Mouse (Mus musculus) 416B (cell line): ENCODE results near the gene Jrkl.
A peak's percentile ranks its signal among the peaks of the same experiment; 100 is the strongest.

Source experiments
- DNase-seq: peaks from one replicate; pipeline ENCODE4 v3.0.0; 2011; ENCODE audit warnings: low read depth

Gene Jrkl

GRCm38 (mm10) chr9:13245481-13245880 is at the start of gene Jrkl:
TSS of gene Jrkl (minus strand) at chr9:13245829.
- peak; percentile 77 for DNase-seq

- DNase-seq, result no peak
Observed at GRCm38 (mm10) chr9:13287482-13287881, 41.9 kb upstream of the Jrkl start.

DNA sequence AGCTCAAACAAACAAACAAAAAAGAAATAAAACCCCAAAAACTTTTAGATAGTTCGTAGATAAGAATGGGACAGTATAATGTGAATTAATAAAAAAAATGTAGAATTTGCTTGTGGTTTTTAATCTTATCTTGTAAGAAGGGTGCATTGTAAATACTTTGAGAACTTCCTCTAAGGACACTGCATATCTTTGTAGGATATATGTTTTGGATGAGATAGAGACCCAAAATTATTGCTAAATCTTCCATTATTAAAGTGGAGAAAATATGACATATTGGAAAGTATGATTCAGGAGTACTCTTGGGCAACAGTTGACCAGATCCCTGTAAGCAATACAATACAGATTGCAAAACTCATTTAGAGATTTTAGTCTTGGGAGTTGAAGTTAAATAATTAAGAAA is 27.6 kb upstream of the Jrkl start:
- DNase-seq, result peak; percentile 76

GRCm38 (mm10) chr9:13260980-13261379 is 15.4 kb upstream of the Jrkl start:
- DNase-seq, result no peak

- DNase-seq, result no peak
Observed at GRCm38 (mm10) chr9:13258173-13258572, 12.5 kb upstream of the Jrkl start.

DNA sequence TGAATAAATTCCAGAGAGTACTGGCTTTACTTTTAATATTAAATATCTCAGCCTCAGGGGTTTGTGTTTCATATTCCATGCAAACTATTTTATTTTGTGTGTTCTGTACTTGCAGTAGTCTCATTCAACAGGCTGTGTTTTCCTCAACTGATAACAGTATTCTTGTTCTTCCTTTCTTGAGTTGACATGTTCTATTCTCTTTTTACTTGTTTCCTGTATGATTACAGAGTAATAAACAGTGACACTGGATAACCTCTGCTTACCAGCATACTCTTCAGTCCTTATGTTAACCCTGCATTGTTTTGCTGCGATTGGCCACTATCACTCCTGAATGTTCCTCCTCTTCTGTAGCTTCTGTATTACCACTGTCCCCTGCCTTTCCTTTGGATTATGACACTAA is 11.1 kb upstream of the Jrkl start:
- no peak for DNase-seq

DNA sequence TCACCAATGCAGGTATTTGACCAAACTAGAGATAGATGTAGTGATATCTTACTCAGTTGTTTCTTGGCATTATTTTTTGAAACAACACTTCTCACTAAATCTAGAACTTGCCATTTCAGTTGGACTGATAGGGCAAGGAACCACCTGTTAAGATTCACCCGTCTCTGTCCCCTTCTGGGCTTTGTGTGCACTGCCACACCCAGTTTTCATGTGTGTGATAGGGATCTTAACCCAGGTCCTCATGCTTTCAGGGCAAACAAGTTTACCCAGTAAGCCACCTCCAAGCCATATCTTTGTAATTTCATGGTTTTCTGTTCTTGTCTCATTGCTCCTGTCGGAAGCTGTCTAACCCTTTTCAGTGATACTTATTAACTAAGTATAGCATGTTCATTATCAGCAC is 5.6 kb upstream of the Jrkl start:
- DNase-seq, result no peak

GRCm38 (mm10) chr9:13248104-13248503 is 2.5 kb upstream of the Jrkl start:
- no peak for DNase-seq

DNA sequence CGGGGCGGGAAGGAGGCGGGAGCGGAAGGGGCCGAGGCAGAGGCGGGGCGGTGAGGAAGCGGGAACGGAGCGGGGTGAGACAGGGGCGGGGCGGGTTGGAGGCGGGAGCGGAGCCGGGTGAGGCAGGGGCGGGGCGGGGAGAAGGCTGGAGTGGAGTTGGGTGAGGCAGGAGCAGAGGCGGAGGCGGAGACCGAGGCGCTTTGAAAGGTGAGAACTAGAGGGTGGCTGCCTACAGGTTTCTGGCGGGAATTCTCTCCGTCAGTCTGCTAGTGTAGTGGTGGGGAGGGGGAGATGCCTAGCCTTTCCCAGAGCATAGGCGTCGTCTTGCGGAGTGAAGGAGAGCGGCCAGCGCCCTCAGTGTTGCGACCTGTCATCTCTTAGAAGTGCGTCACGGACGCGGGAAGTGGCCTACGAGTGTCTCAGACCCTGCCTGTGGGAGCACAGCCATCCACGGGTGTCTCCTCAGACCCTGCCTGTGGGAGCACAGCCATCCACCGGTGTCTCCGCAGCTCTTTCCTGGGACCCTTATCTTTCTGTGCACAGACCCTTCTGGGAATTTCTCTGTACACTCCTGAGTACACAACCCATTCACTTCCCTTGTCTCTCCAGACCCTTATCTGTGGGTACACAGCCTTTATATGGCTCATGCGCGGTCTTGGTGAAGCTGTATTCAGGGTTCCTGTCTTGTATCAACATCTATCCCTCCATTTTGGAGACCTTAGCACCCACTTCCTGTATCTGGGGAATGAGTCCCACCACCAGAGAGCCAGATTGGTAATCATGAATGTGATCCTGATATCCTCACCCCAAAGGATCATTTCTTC is 1.4 kb upstream of the Jrkl start, which contains the start of gene Ccdc82:
Gene Ccdc82, plus strand, starts transcription at position 141 of the 824 bp plus-strand sequence.
- DNase-seq, result peak; percentile 91

- peak; percentile 57 for DNase-seq
Observed at GRCm38 (mm10) chr9:13242321-13242720, 3.3 kb downstream of the Jrkl start.

DNA sequence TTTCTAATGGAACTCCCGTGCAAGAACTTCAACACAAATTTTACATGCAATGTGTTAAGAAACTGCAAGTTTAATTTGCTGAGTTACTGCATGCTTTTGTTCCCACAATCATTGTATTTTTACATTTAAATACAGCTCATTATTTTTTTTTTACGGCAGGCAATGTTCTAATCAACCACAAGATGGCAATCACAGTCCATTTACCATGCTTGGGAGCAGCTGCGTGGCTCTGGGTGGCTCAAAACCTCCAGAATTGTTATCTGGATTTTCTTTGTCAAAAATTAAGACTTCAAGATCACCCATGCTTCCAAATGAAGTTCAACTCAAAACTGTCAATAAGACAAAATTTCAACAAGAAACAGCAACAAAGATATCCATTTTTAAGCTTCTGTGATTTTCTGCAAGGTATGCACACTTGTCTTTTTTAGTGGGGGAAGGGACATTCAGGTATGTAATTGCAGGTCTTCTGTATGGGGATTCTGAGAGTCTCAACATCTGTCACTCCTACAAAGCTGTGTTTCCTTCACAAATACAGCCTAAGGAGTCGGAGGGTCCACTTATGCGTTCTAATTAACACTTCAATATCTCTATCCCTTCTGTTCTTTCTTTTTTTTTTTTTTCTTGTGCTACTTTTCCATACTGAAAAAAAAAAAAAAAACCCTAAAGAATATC is 13.9 kb downstream of the Jrkl start:
- peak; percentile 68 for DNase-seq

- DNase-seq, result no peak
Observed at GRCm38 (mm10) chr9:13230553-13230952, 15.1 kb downstream of the Jrkl start.

GRCm38 (mm10) chr9:13225872-13226271 is 19.8 kb downstream of the Jrkl start:
- DNase-seq, result no peak

GRCm38 (mm10) chr9:13206369-13206768 is 39.3 kb downstream of the Jrkl start:
- no peak for DNase-seq

DNA sequence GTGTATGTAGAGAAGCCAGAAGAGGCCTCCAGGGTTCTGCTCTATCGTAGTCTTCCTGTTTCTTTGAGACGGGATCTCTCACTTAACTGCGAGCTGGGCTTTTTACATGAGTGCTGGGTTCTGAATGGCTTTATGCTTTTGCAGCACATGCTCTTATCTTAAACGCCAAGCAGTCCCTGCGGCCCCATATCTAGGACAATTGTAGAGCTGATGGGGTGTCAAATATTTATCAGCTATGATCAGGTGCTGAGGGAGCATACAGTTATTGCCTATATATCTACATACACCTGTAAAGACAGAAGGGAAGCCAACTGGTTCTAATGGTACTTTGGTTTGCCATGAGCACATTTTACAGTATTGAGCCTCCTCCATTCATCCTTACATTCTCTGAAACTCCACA is 41.9 kb downstream of the Jrkl start:
- DNase-seq, result no peak

DNA sequence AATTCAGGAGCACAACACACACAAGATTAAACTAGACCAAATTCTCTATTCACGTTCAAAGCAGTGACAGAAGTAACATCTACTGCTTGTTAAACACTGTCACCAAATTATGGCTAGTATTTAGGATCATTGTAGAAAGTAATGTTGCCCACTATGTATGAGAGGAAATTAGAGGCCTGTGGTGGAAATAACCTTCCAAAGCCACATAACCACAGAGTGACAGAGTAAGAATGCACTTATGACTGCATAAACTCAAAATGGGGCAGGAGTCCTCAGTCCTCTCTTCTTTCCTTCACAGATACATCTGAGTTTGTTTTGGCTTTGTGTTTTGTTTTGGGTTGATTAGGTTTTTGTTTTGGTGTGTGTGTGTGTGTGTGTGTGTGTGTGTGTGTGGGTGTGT is 42.5 kb downstream of the Jrkl start:
- DNase-seq, result peak; percentile 60

- DNase-seq, result no peak
Observed at GRCm38 (mm10) chr9:13200079-13200478, 45.5 kb downstream of the Jrkl start.

- peak; percentile 71 for DNase-seq
Observed at GRCm38 (mm10) chr9:13195762-13196161, 49.9 kb downstream of the Jrkl start.

- peak; percentile 74 for DNase-seq
Observed at GRCm38 (mm10) chr9:13195268-13195667, 50.4 kb downstream of the Jrkl start.

- DNase-seq, result no peak
Observed at GRCm38 (mm10) chr9:13194619-13195018, 51.0 kb downstream of the Jrkl start.
